Mouse (Mus musculus): Measurements from ENCODE around the gene Gtf2i. TPM values are rescaled to one million over a fixed set of nuclear protein-coding genes. Genes with fewer than 3 reads are reported as not detected.
A peak's percentile ranks its signal among the peaks of the same experiment; 100 is the strongest.
"Not testable (repeated sequence)": the region's sequence is repeated elsewhere in the genome, so short reads cannot be mapped to it uniquely, and the experiment has no call there.

Gene Gtf2i
- total and polyA plus RNA-seq, 3 experiments, result 67.8 to 210 (median 187) TPM

DNA sequence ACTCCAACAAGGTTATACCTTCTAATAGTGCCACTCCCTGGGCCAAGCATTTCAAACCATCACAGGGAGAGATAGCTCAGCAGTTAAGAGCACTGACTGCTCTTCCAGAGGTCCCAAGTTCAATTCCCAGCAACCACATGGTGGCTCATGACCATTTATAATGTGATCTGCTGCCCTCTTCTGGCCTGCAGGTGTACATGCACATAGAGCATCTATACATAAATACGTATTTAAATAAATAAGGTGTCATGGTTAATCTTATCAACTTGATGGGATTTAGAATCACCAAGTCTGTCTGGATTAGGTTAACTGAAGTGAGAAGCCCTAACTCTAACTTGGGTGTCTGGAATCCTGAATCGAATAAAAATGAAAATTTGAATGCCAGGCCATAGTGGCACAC, 32.5 kb upstream of the Gtf2i start:
- Histone ChIP-seq H3K79me2 (replicated peaks; ENCODE audit: control insufficient read depth, insufficient read depth, low read length) (no peaks in the 10 kb centered on the region), H3K27me3 (ENCODE audit: control insufficient read depth, insufficient read depth, low read length) (no peaks in the 10 kb centered on the region; the same call in 1 of the 2 replicates), H3K4me3 (no peak overlapping the region), H3K36me3 (ENCODE audit: control insufficient read depth, insufficient read depth, low read length) (no peaks in the 10 kb centered on the region), H3K27ac (no peak overlapping the region), H3K4me1 (ENCODE audit: control insufficient read depth, insufficient read depth, low read length) (peaks cover 3% of the 10 kb centered on the region), H3K9ac (ENCODE audit: low read depth, low read length) (no peak overlapping the region)
- intact Hi-C loops (cut with DNase I), result no loop called here
- 76% methylated on average over 2 of the region's 2 CpGs for WGBS
- TF ChIP-seq POLR2A (IDR thresholded peaks at IDR 0.05; ENCODE audit: insufficient read depth, low read depth, low read length) (no peak), EP300 (IDR thresholded peaks at IDR 0.05; ENCODE audit: insufficient read depth, low read depth, low read length) (no peak), CTCF (IDR thresholded peaks at IDR 0.05) (peak; percentile 78)
- no peak for DNase-seq

DNA sequence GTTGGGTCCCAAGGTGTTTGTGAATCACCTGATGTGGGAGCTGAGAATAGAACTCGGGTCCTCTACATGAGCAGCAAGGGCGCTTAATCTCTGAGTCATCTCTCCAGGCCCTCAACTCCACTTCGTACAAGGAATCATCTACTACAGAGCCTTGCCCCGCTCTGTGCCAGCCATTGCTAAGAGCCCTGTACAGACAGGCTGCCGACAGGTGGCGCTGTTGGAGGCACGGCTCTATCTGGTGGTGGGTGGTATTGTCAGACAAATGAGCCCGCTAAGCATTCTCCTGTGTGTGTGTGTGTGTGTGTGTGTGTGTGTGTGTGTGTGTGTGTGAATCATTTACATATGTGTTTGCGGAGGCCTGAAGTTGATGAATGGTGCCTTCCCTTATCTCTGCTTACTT, 30.9 kb upstream of the Gtf2i start:
- DNase-seq, result peak in 1 of 2 experiments; percentile 24
- Histone ChIP-seq H3K4me1 (ENCODE audit: control insufficient read depth, insufficient read depth, low read length) (peaks cover under 1% of the 10 kb centered on the region), H3K79me2 (replicated peaks; ENCODE audit: control insufficient read depth, insufficient read depth, low read length) (no peaks in the 10 kb centered on the region), H3K9ac (ENCODE audit: low read depth, low read length) (no peak overlapping the region), H3K27me3 (ENCODE audit: control insufficient read depth, insufficient read depth, low read length) (no peaks in the 10 kb centered on the region; the same call in 1 of the 2 replicates), H3K27ac (no peak overlapping the region), H3K4me3 (no peak overlapping the region), H3K36me3 (ENCODE audit: control insufficient read depth, insufficient read depth, low read length) (no peaks in the 10 kb centered on the region)
- WGBS, result 71% methylated on average over 9 of the region's 9 CpGs
- no peak for TF ChIP-seq EP300 (IDR thresholded peaks at IDR 0.05; ENCODE audit: insufficient read depth, low read depth, low read length)
- TF ChIP-seq CTCF (IDR thresholded peaks at IDR 0.05), result peak; percentile 41
- intact Hi-C loops (cut with DNase I), result no loop called here

DNA sequence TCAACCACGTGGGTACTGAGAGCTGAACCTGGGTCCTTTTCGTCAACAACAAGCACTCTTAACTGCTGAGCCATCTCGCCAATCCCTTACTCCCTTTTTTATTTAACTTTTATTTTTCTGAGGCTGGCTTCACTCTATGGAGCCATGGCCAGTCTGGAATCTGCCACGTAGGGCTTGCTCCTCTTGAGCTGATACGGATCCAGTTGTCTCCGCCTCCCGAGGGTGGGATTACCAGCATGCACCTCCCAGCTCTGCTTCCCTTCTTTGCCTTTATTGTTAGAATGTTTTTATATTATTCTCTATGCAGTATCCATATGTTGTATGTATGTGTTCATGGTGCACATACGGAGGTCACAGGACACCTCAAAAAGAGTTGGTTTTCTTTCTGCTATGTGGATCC, 29.5 kb upstream of the Gtf2i start:
- Histone ChIP-seq H3K79me2 (replicated peaks; ENCODE audit: control insufficient read depth, insufficient read depth, low read length) (no peaks in the 10 kb centered on the region), H3K27ac (no peak overlapping the region), H3K27me3 (ENCODE audit: control insufficient read depth, insufficient read depth, low read length) (no peaks in the 10 kb centered on the region; the same call in 1 of the 2 replicates), H3K9ac (ENCODE audit: low read depth, low read length) (no peak overlapping the region), H3K36me3 (ENCODE audit: control insufficient read depth, insufficient read depth, low read length) (no peaks in the 10 kb centered on the region), H3K4me1 (ENCODE audit: control insufficient read depth, insufficient read depth, low read length) (no peaks in the 10 kb centered on the region), H3K4me3 (no peak overlapping the region)
- intact Hi-C loops (cut with DNase I), result loop anchor here (5.0 kb wide), 2 partner anchors 37 to 67 kb away; no protein-coding TSS in a partner anchor
- 78% methylated on average over 8 of the region's 8 CpGs for WGBS
- TF ChIP-seq CTCF (IDR thresholded peaks at IDR 0.05), result no peak
- no peak for DNase-seq

DNA sequence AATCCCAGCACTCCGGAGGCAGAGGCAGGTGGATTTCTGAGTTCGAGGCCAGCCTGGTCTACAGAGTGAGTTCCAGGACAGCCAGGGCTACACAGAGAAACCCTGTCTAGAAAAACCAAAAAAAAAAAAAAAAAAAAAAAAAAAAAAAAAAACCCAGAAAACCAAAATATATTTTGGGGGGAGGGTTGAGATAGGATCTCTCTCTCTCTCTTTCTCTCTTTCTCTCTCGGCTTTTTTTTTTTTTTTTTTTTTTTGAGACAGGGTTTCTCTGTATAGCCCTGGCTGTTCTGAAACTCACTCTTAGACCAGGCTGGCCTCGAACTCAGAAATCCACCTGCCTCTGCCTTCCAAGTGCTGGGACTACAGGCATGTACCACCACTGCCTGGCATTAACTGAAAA, 29.0 kb upstream of the Gtf2i start:
- not testable (repeated sequence) for H3K36me3 ChIP-seq (ENCODE audit: control insufficient read depth, insufficient read depth, low read length); H3K27ac ChIP-seq; H3K4me3 ChIP-seq; H3K27me3 ChIP-seq (ENCODE audit: control insufficient read depth, insufficient read depth, low read length); H3K79me2 ChIP-seq (replicated peaks; ENCODE audit: control insufficient read depth, insufficient read depth, low read length); H3K9ac ChIP-seq (ENCODE audit: low read depth, low read length); DNase-seq; H3K4me1 ChIP-seq (ENCODE audit: control insufficient read depth, insufficient read depth, low read length)
- intact Hi-C loops (cut with DNase I), result loop anchor here (5.0 kb wide), 2 partner anchors 36 to 66 kb away; no protein-coding TSS in a partner anchor
- WGBS, result 83% methylated on average over 4 of the region's 4 CpGs

DNA sequence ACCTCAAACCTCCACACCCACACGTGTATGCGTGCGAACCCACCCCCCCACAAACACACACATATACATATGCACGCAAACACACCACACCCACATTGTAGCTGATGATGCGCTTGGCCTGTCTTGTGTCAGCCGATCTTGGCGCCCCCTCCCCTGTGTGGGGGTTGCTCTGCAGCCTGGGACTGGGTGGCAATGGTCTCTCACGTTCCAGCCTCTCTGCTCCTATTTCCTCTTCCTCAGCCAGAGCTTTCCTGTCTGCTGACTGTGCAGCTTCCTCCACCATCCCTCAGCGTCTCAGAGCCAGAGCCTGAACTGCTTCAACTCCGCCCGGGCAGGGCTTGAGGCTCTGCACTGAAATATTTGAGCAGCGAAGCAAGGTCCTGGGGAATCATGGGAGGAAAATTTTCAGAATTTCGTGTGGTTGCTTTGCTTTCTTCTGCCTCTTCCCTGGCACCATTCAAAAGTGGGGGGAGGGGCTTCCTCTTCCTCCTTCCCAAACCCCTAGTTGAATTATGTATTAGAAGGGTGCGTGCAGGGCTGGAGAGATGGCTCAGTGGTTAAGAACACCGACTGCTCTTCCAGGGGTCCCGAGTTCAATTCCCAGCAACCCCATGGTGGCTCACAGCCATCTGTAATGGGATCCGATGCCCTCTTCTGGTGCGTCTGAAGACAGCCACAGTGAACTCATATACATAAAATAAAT, 28.1 kb upstream of the Gtf2i start:
- Histone ChIP-seq H3K27ac (no peak overlapping the region), H3K79me2 (replicated peaks; ENCODE audit: control insufficient read depth, insufficient read depth, low read length) (no peaks in the 10 kb centered on the region), H3K9ac (ENCODE audit: low read depth, low read length) (no peak overlapping the region), H3K4me1 (ENCODE audit: control insufficient read depth, insufficient read depth, low read length) (no peaks in the 10 kb centered on the region), H3K27me3 (ENCODE audit: control insufficient read depth, insufficient read depth, low read length) (no peaks in the 10 kb centered on the region; the same call in 1 of the 2 replicates), H3K36me3 (ENCODE audit: control insufficient read depth, insufficient read depth, low read length) (no peaks in the 10 kb centered on the region), H3K4me3 (peak overlapping the region; percentile 10; the same call in 1 of the 2 replicates)
- TF ChIP-seq POLR2A (IDR thresholded peaks at IDR 0.05; ENCODE audit: insufficient read depth, low read depth, low read length), result no peak
- TF ChIP-seq EP300 (IDR thresholded peaks at IDR 0.05; ENCODE audit: insufficient read depth, low read depth, low read length), result no peak
- peak; percentile 32 for TF ChIP-seq CTCF (IDR thresholded peaks at IDR 0.05)
- 44% methylated on average over 18 of the region's 18 CpGs for WGBS
- DNase-seq, result peak; percentile 30 to 36
- intact Hi-C loops (cut with DNase I), result loop anchor here (5.0 kb wide), 2 partner anchors 35 to 65 kb away; no protein-coding TSS in a partner anchor

DNA sequence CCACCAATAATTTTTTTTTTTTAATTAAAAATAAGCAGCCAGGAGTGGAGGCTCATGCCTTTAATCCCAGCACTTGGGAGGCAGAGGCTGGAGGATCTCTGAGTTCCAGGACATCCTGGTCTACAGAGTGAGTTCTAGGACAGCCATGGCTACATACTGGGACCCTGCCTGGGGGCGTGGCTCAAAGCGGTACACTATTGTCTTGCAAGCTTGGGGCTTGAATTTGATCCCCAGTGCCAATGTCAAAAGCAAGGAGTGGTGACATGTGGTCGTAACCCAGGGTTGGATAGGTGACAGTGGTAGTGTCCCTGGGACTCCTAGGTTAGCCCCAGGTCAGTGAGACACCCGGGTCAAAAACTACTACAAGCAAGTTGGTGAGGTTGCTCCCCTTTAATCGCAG, 27.2 kb upstream of the Gtf2i start:
- no peaks in the 10 kb centered on the region for H3K79me2 ChIP-seq (replicated peaks; ENCODE audit: control insufficient read depth, insufficient read depth, low read length)

More for the DNA sequence above, 27.2 kb upstream of the Gtf2i start:
- 96% methylated on average over 5 of the region's 5 CpGs for WGBS
- H3K9ac ChIP-seq (ENCODE audit: low read depth, low read length), result no peak overlapping the region
- no peak overlapping the region for H3K27ac ChIP-seq
- no peak for DNase-seq
- H3K4me3 ChIP-seq, result no peak overlapping the region
- H3K36me3 ChIP-seq (ENCODE audit: control insufficient read depth, insufficient read depth, low read length), result no peaks in the 10 kb centered on the region
- H3K4me1 ChIP-seq (ENCODE audit: control insufficient read depth, insufficient read depth, low read length), result no peaks in the 10 kb centered on the region
- TF ChIP-seq EP300 (IDR thresholded peaks at IDR 0.05; ENCODE audit: insufficient read depth, low read depth, low read length) (no peak), POLR2A (IDR thresholded peaks at IDR 0.05; ENCODE audit: insufficient read depth, low read depth, low read length) (no peak), CTCF (IDR thresholded peaks at IDR 0.05) (no peak)
- H3K27me3 ChIP-seq (ENCODE audit: control insufficient read depth, insufficient read depth, low read length), result no peaks in the 10 kb centered on the region
- intact Hi-C loops (cut with DNase I), result loop anchor here (2.0 to 5.0 kb wide), 3 partner anchors 34 to 161 kb away; no protein-coding TSS in a partner anchor

All from heart, adult 2 months (tissue).